Comparison of ENCODE assay signal across 16 mouse cellular contexts in genomic region chr2:165243122-165243720, GRCm38 (mm10). TPM values are rescaled to one million over a fixed set of nuclear protein-coding genes. Genes with fewer than 3 reads are reported as not detected.
DNase-seq lines count a peak whose midpoint lies in the region; ATAC-seq and TF ChIP-seq lines count a peak whose summit lies in the region.
"Had no signal": no experiment of that assay in that cellular context is flagged by ENCODE, and none has a peak within 500 bp of the region (broad histone marks: within the 10 kb centered on the region; RNA-seq: fewer than 3 reads in every experiment).

No protein-coding gene starts in this region.

- H3K27me3 ChIP-seq in forebrain, embryonic 12.5 days = peaks cover 99% of the 10 kb centered on the region
- H3K27me3 ChIP-seq in hindbrain, postnatal 0 days (ENCODE audit: insufficient read depth, low read length) = peaks cover 5% of the 10 kb centered on the region; the same call in 1 of the 2 replicates
- H3K27me3 ChIP-seq in neural tube, embryonic 15.5 days (replicated peaks) = peaks cover 57% of the 10 kb centered on the region

- WGBS in forebrain, embryonic 12.5 days = 2% methylated on average over 11 of the region's 11 CpGs
- WGBS in hindbrain, postnatal 0 days = 8% methylated on average over 11 of the region's 11 CpGs
- under 1% methylated on average over 11 of the region's 11 CpGs for WGBS in neural tube, embryonic 15.5 days

- H3K4me2 ChIP-seq in forebrain, embryonic 12.5 days = peak overlapping the region; percentile 32
- no peak overlapping the region; the same call in 1 of the 2 replicates for H3K4me2 ChIP-seq in hindbrain, postnatal 0 days (ENCODE audit: low read depth, low read length)
- peak overlapping the region; percentile 35 for H3K4me2 ChIP-seq in neural tube, embryonic 15.5 days
- H3K4me2 ChIP-seq: embryonic facial prominence, embryonic 13.5 days; heart, embryonic 11.5 days; liver, embryonic 15.5 days had no signal

- peak; percentile 53; the same call in 1 of the 2 replicates for ATAC-seq in forebrain, embryonic 12.5 days (ENCODE audit: low FRiP score)
- peak; percentile 21; the same call in 1 of the 2 replicates for ATAC-seq in hindbrain, postnatal 0 days
- ATAC-seq in neural tube, embryonic 15.5 days (ENCODE audit: low FRiP score) = peak; percentile 29; the same call in 1 of the 2 replicates
- ATAC-seq: Patski had no signal

- DNase-seq in retina, postnatal 1 day = peak; percentile 48
- no peak for DNase-seq in retina, embryonic 14.5 days (ENCODE audit: low spot score)
- DNase-seq in hindbrain, postnatal 0 days (ENCODE audit: low spot score) = peak; percentile 34
- no peak for DNase-seq in left cerebral cortex, adult 8-10 months (ENCODE audit: low spot score in 2 of 2)
- no peak for DNase-seq in right cerebral cortex, postnatal 25 days
- DNase-seq in adrenal gland, postnatal 36 days = no peak
- DNase-seq: kidney, postnatal 25 days; thymus, postnatal 14 days had no signal

- no peaks in the 10 kb centered on the region for H3K9me3 ChIP-seq in forebrain, embryonic 12.5 days
- no peaks in the 10 kb centered on the region for H3K9me3 ChIP-seq in hindbrain, postnatal 0 days (ENCODE audit: low read length)
- no peaks in the 10 kb centered on the region for H3K9me3 ChIP-seq in neural tube, embryonic 15.5 days (replicated peaks)
- H3K9me3 ChIP-seq: embryonic facial prominence, embryonic 13.5 days; liver, embryonic 15.5 days had no signal

- peaks cover 41% of the 10 kb centered on the region for H3K4me1 ChIP-seq in forebrain, embryonic 12.5 days
- H3K4me1 ChIP-seq in hindbrain, postnatal 0 days (ENCODE audit: insufficient read depth, low read length) = peaks cover 26% of the 10 kb centered on the region
- H3K4me1 ChIP-seq in neural tube, embryonic 15.5 days = peaks cover 21% of the 10 kb centered on the region
- H3K4me1 ChIP-seq: liver, embryonic 15.5 days had no signal

- no peak overlapping the region for H3K4me3 ChIP-seq in forebrain, embryonic 12.5 days (replicated peaks)
- no peak overlapping the region for H3K4me3 ChIP-seq in hindbrain, postnatal 0 days (ENCODE audit: low read length)
- H3K4me3 ChIP-seq in neural tube, embryonic 15.5 days (replicated peaks) = no peak overlapping the region
- H3K4me3 ChIP-seq: embryonic facial prominence, embryonic 13.5 days; liver, embryonic 15.5 days had no signal

- H3K27ac ChIP-seq in forebrain, embryonic 12.5 days = no peak overlapping the region
- H3K27ac ChIP-seq in hindbrain, postnatal 0 days = peak overlapping the region; percentile 33; the same call in 1 of the 2 replicates
- H3K27ac ChIP-seq in neural tube, embryonic 15.5 days (replicated peaks) = peak overlapping the region; percentile 4; the same call in 1 of the 2 replicates
- H3K27ac ChIP-seq: embryonic facial prominence, embryonic 13.5 days; liver, embryonic 15.5 days; macrophage had no signal

- no peak for TF ChIP-seq CTCF in hindbrain, postnatal 0 days (IDR thresholded peaks at IDR 0.05; ENCODE audit: low read depth)

- no peak overlapping the region for H3K9ac ChIP-seq in forebrain, embryonic 12.5 days
- no peak overlapping the region for H3K9ac ChIP-seq in hindbrain, postnatal 0 days (replicated peaks; ENCODE audit: low read length)
- H3K9ac ChIP-seq in neural tube, embryonic 15.5 days (replicated peaks) = peak overlapping the region; percentile 26; the same call in 1 of the 2 replicates
- H3K9ac ChIP-seq: embryonic facial prominence, embryonic 13.5 days; liver, embryonic 15.5 days had no signal

- H3K36me3 ChIP-seq in forebrain, embryonic 12.5 days (replicated peaks) = no peaks in the 10 kb centered on the region
- no peaks in the 10 kb centered on the region for H3K36me3 ChIP-seq in hindbrain, postnatal 0 days (ENCODE audit: insufficient read depth, low read length)
- no peaks in the 10 kb centered on the region for H3K36me3 ChIP-seq in neural tube, embryonic 15.5 days
- H3K36me3 ChIP-seq: embryonic facial prominence, embryonic 13.5 days; liver, embryonic 15.5 days had no signal

RNA-seq across cellular contexts. Expression of gene Cdh22, which starts 8.6 kb away (rescaled TPM):
- polyA plus RNA-seq in forebrain, embryonic 12.5 days (2016; fragmentation: Nextera tagmentation; extraction: Ambion mirVana) = 10.6 and 11.4 TPM in 2 replicates
- total RNA-seq in hindbrain, postnatal 0 days (2014; rRNA removed) = 47.3 and 53.4 TPM in 2 replicates
- polyA plus RNA-seq in hindbrain, postnatal 0 days (2015; fragmentation: Nextera tagmentation; extraction: Ambion mirVana) = 16.5 and 19.2 TPM in 2 replicates
- 11.9 and 15.2 TPM in 2 replicates for polyA plus RNA-seq in neural tube, embryonic 15.5 days (2015; fragmentation: Nextera tagmentation; extraction: Ambion mirVana)
- 10 to 100 TPM; 43.7 to 47.2 (median 44.4) TPM for total RNA-seq in left cerebral cortex, adult 8-10 months (2022)
- 1 to 10 TPM in 1 of 2 experiments, under 1 TPM in 1; 0.79 to 1.9 TPM for total RNA-seq in adrenal gland, postnatal 36 days (2021)
- total RNA-seq: neutrophil, adult 5-6 weeks had no signal
- polyA plus RNA-seq: liver, embryonic 15.5 days; macrophage; Patski had no signal

RNA-seq across cellular contexts. Expression of gene Slc35c2, which starts 44.4 kb away (rescaled TPM):
- polyA plus RNA-seq in forebrain, embryonic 12.5 days (2016; fragmentation: Nextera tagmentation; extraction: Ambion mirVana) = 57.9 and 62.4 TPM in 2 replicates
- total RNA-seq in hindbrain, postnatal 0 days (2014; rRNA removed) = 97.1 and 120 TPM in 2 replicates
- polyA plus RNA-seq in hindbrain, postnatal 0 days (2015; fragmentation: Nextera tagmentation; extraction: Ambion mirVana) = 65.7 and 68.1 TPM in 2 replicates
- 65.6 and 68.3 TPM in 2 replicates for polyA plus RNA-seq in neural tube, embryonic 15.5 days (2015; fragmentation: Nextera tagmentation; extraction: Ambion mirVana)
- 10 to 100 TPM; 57.0 to 58.1 (median 57.6) TPM for total RNA-seq in left cerebral cortex, adult 8-10 months (2022)
- 10 to 100 TPM; 44.4 to 59.5 TPM for total RNA-seq in adrenal gland, postnatal 36 days (2021)

Comparison
In these comparisons a context has a peak if more than half of its experiments do, and no peak if none do; other contexts are left out.
1. DNase-seq: peak in retina, postnatal 1 day (single experiment) and hindbrain, postnatal 0 days (single experiment); none in retina, embryonic 14.5 days (single experiment), left cerebral cortex, adult 8-10 months (0 of 2), right cerebral cortex, postnatal 25 days (single experiment) and adrenal gland, postnatal 36 days (0 of 2).
2. RNA of gene Cdh22, which starts 8.6 kb away (total RNA-seq): 47.3 to 53.4 TPM in hindbrain, postnatal 0 days and 43.7 to 47.2 TPM in left cerebral cortex, adult 8-10 months; 0.79 to 1.9 TPM in adrenal gland, postnatal 36 days; every median in the first group is over 10 times any median in the second.
3. Peak in every context shown above with its lines, with median percentiles within 50 percentile points of each other: ATAC-seq.